Mouse (Mus musculus) large intestine, adult 2 months (tissue): ENCODE data around the gene Ttc28. TPM values are rescaled to one million over a fixed set of nuclear protein-coding genes. Genes with fewer than 3 reads are reported as not detected.
"Not testable (repeated sequence)": the region's sequence is repeated elsewhere in the genome, so short reads cannot be mapped to it uniquely, and the experiment has no call there.

Experiments
- DNase-seq: peaks from one replicate; pipeline ENCODE4 v3.0.0-alpha.2; 2012; ENCODE audit warnings: low read depth, low spot score
- WGBS: fragments of 180-500 bp; shearing (Covaris S2); methylation state at CpG from one replicate; pipeline ENCODE4 v1.1.7; 2018; 5-methylcytosine and 5-hydroxymethylcytosine counted together
- polyA plus RNA-seq: library from polyadenylated mRNA; depleted of rRNA; stranded (reverse); fragments of >200 nt; gene quantifications from 2 replicates; pipeline ENCODE4 v1.2.3, GENCODE M21; 2012

Gene Ttc28
- polyA plus RNA-seq, 1 experiment, result 1.1 TPM

DNA sequence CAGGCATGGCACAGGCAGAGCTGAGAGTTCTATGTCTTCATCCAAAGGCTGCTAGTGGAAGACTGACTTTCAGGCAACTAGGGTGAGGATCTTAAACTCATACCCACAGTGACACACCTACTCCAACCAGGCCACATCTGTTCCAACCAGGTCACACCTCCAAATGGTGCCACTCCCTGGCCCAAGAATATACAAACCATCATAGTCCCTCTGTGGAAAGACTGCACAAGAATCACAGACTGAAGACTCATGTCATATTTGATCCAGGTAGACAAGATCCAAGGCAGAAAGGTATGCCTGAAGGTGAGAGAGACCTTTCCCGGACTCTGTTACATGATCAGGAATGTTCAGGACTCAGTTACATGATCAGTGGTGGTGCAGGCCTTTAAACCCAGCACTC, 1.1 kb upstream of the Ttc28 start:
- 100% methylated on average over 1 of the region's 1 CpGs for WGBS

DNA sequence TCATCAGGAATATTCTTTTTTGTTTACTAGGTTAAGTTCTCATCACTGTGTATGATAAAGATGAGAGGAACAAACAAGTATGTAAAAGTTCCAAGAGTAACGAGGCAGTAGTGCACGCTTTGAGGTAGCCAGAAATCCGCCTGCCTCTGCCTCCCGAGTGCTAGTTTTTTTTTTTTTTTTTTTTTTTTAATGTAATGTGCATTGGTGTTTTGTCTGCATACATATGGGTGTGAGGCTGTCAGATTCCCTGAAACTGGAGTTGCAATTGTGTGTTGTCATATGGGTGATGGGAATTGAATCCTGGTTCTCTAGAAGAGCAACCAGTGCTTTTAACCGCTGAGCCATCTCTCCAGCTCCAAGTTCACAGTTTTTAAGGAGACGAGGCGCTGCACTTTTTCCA, 561 bp upstream of the Ttc28 start:
- WGBS, result 73% methylated on average over 7 of the region's 7 CpGs
- no peak for DNase-seq

More for the DNA sequence above, 1.1 kb upstream of the Ttc28 start:
- DNase-seq, result not testable (repeated sequence)

DNA sequence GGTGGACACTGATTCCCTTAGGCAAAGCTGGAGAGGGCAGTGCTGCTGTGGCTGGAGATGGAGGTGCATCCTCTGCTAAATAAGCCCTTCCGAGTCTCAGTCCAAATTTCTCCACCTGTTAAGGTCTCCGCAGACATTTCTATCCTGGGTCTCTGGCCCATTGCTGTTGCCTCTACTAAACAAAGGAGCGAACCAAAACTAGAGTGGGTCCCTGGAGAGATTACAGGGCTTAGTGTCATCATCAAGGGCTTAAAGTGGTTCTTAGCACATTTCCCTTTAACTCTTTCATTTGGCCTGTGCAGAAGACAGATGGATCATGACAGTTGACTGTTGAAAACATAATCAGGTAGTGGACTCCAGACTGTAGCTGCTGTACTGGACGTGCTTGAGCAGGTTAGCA, 9.0 kb downstream of the Ttc28 start:
- WGBS, result 83% methylated on average over 4 of the region's 4 CpGs
- no peak for DNase-seq

DNA sequence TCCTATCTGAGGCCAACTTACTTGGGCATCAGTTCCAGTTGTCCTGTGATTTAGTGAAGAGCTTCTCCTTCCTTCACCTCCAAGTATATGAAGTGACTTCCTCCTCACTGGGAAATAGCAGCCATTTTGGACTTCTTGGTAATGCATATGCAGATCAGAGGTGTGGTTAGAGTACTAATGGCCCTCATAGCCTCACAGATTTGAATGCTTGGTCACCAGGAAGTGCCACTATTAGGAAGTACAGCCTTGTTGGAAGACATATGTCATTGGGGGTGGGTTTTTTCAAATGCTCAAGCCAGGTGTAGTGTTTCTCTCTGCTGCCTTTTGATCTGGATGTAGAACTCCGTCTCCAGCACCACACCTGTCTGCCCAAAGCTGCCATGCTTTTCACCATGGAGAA, 10.3 kb downstream of the Ttc28 start:
- DNase-seq, result no peak
- WGBS, result 74% methylated on average over 1 of the region's 1 CpGs

DNA sequence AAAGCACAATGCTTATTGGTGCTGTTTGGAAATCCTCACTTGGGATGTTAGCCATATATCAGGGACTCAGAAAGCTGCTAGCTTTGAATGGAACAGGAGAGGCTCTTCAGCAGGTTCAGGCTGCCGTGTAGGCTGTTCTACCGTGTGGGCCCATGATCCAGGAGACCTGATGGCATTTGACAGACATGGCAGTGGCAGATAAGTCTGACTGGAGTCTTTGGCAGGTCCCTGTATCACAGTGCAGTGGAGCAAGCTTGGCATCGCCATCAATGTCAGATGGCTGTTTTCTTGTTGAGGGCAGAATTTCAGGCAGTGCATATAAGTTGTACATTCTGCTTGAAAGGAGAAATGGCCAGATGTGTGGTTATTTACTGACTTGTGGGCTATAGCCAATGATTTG, 11.0 kb downstream of the Ttc28 start:
- 91% methylated on average over 3 of the region's 3 CpGs for WGBS
- DNase-seq, result no peak

DNA sequence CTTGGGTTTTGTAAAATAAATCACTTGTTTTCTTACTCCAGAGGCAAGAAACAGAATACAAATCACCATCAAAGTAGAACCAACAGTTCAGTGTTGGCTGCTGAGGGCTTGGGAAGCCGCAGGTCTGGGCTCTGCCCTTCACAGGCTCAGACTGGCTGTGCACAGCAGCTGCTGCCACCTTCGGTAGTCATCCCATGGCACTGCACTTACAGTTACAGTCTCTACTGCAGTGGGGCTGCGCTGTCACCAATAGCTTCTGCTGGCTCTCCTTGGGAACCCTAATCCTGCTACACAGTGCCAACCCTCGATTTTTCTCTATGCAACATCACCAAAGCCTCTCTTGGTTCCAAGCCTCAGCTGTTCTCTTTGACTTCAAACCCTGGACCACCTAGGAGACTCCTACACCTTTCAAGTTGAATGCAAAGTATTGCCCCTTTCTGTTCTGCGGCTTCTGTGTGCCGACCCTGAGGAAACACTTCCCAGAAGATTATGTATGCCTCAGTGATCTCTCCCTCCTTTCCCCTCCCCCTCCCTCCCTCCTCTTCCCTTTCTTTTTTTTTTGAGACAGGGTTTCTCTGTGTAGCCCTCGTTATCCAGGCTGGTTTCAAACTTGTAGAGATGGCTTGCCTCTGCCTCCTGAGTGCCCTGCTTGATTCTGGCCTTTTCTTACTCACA, 17.6 kb downstream of the Ttc28 start:
- 63% methylated on average over 7 of the region's 7 CpGs for WGBS
- no peak for DNase-seq

DNA sequence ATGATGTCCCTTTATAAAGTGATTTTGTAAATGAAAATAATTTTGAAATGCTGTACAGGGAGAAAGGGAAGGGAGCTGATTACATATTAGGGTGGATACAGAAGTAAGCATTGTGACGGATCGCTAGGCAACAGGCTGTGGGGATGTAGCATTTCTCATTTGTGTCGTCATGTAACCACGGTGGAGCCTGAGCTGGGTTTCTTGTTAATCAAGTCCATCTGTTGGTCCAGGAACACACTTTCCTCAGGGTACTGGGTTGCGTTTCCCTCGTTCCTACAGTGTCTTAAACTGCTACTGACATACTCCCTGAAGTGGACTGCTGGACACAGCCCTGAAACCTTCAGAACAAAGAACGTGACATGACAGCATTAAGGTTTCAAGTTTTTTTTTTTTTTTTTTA, 18.6 kb downstream of the Ttc28 start:
- 80% methylated on average over 7 of the region's 7 CpGs for WGBS
- no peak for DNase-seq

DNA sequence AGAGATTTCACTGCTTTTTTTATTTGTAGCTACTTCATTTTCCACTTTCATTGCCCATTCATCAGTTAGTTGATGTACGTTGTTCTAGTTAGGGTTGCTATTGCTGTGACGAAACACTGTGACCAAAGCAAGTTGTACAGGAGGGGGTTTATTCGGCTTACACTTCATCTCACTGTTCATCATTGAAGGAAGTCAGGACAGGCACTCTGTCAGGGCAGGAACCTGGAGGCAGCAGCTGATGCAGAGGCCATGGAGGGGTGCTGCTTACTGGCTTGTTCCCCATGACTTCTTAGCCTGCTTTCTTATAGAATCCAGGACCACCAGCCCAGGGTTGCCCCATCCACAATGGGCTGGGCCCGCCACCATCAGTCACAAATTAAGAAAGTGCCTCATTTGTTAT, 19.2 kb downstream of the Ttc28 start:
- no peak for DNase-seq
- WGBS, result 87% methylated on average over 4 of the region's 4 CpGs

DNA sequence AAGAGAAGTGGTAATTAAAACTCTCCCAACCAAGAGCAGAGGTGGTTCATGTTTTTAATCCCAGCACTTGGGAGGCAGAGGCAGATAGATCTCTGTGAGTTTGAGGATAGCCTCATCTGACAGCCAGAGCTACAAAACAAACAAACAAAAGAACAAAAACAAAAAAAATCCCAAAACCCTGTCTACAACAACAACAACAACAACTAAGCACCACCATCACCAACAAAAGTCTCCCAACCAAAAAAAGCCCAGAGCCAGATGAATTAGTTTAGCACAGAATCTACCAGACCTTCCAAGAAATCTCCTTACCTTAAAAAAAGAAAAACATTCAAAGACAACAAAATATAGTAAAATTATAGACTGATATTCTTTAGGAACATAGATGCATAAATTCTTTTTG, 20.7 kb downstream of the Ttc28 start:
- no peak for DNase-seq

DNA sequence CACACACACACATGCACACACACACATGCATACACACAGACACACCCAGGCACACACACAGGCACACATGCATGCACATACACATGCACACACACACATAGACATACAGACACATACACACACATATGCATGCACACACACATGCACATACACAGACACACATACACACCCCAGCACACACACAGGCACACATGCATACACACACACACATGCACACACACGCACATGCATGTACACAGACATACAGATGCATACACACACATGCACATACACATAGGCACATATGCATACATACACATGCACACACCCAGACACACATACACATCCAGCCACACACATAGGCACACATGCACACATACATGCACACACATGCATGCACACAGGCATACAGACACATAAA, 27.1 kb downstream of the Ttc28 start:
- DNase-seq, result no peak
- WGBS, result 92% methylated on average over 1 of the region's 1 CpGs

DNA sequence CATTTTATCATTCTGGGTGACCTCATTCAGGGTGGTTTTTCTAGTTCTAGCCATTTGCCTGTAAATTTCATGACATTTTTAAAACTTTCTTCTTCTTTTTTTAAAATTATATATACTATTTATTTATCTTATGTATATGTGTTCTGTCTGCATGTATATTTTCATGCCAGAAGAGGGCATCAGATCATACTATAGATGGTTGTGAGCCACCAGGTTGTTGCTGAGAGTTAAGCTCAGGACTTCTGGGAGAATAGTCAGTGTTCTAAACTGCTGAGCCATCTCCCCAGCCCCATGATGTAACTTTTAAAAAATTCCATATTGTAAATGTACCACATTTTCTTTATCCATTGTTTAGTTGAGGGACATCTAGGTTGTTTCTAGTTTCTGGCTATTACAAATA, 29.3 kb downstream of the Ttc28 start:
- DNase-seq, result no peak

DNA sequence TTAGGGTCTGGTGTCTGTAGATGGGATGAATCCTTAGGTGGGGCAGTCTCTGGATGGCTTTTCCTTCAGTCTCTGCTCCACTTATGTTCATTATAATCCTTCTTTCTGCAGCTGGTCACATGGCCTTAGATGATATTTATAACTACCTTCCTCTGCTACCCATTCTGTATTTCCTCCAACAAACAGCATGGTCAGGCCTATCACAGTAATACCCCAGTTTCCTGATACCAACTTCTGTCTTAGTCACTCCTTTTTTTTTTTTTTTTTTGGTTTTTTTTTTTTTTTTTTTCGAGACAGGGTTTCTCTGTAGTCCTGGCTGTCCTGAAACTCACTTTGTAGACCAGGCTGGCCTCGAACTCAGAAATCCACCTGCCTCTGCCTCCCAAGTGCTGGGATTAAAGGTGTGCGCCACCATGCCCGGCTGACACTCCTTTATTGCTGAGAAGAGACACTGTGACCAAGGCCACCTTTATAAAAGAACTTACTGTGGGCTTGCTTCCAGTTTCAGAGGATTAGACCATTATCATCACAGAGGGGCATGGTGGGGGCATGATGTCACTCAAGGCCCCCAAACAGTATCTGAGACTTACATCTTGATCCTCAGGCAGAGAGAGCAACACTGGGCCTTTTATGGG, 30.5 kb downstream of the Ttc28 start:
- no peak for DNase-seq
- WGBS, result 69% methylated on average over 4 of the region's 4 CpGs

DNA sequence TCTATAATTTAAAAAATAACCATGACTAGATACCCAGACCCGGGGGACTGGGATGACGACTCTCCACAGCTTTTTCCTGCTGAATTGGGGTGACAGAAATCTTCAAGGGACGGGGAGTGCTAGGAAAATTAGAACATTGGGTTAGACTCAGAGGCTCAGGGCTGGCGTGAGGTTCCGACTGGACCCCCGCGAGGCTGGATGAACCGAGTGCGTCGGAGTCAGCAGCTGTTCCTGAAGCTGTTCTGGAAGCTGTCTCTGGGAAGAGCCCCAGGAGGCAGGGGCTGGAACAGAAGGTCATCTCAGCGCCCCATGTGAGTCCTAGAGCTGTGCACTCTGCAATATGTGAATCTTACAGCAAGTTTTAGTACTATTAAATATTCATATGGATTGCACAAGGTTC, 35.3 kb downstream of the Ttc28 start:
- no peak for DNase-seq
- 79% methylated on average over 11 of the region's 11 CpGs for WGBS

DNA sequence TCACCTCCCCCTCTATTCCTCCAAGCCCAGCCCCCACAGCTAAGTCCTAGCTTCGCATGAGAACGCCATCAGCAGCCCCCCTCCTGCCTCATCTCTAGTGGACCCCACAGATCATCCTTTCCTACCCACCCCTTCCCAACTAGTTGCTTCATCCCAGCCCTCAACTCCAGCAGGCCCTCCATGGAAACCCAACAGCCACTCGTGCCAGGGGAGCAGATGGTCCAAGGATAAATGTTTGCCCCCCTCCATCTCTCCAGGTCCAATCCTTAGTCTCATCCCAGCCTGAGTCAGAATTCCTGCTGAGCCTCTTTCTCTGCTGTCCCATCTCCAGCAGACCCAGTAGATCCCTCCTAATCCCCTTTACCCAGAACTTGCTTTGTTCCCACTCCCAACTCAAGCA, 36.6 kb downstream of the Ttc28 start:
- 87% methylated on average over 3 of the region's 3 CpGs for WGBS
- no peak for DNase-seq

DNA sequence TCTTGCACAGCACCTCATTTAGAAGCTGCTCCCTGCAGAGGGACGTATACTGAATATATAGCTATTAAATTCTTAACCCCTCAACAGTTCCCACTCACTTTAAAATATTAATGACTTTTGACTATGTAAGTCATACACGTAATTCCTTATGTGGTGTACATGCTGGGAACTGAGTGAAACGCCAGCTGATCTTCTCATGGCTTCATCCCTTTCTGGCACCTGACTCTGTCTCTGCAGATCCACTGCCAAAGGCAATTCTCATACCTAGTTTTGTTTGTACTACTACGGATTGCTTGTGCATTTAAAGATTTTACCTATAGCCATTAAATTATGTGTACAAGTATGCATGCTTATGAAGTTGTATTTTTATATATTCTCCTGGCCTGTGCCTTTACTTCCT, 39.9 kb downstream of the Ttc28 start:
- WGBS, result 82% methylated on average over 4 of the region's 4 CpGs
- no peak for DNase-seq

DNA sequence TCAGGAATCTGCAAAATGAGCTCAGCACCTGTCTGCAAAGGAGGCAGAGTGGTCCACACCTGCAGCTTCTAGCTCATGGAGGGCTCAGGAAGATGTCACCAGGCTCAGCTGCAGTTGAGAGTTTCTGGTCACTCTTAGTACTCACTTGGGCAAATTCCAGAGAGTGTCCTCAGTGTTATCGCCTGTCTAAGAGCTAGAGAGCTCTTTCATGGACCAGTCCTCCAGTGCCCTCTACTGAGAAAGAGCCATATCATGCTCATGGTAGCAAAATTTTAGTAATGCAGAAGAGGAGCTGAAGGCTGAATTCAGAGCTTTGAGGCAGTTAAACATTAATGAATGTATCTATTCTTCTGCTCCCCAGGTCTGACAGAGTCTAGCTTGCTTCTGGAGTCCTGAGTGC, 43.7 kb downstream of the Ttc28 start:
- WGBS, result 7% methylated on average over 1 of the region's 1 CpGs
- DNase-seq, result no peak

DNA sequence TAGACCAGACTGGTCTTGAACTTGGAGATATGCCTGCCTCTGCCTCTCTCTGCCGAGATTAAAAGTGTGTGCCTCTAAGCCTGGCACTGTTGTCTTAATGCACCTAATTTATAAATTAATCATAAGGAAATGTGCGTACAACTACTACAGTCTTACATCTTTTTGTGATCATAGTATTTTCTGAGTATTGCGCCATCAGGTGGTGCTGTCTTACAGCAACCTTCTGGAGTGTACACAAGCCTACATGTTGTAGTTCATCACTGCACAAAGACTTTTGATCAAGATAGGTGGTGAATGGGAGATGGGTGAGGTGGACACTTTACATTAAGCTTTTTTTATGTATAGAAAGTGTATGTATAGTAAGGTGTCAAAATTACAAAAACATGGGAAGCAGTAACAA, 45.0 kb downstream of the Ttc28 start:
- WGBS, result 93% methylated on average over 3 of the region's 3 CpGs
- DNase-seq, result no peak

DNA sequence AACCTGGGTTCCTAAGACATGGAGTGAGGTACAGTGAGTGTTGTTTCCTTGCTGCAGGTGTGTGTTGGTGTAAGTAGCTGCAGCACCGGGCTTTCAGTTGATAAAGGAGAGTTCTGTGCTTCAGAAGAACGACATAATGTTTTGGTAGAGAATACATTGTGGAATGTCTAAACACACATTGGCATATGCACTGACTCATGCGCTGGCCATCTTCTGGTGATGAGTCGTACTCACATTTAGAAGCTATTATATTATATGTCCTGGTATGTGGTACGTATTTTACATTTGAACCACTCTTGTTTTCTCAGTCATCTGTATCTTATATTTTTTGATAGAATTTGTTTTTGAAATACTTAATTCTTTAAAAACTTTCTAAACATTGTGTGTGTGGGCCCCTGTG, 46.2 kb downstream of the Ttc28 start:
- WGBS, result 69% methylated on average over 5 of the region's 5 CpGs
- no peak for DNase-seq

DNA sequence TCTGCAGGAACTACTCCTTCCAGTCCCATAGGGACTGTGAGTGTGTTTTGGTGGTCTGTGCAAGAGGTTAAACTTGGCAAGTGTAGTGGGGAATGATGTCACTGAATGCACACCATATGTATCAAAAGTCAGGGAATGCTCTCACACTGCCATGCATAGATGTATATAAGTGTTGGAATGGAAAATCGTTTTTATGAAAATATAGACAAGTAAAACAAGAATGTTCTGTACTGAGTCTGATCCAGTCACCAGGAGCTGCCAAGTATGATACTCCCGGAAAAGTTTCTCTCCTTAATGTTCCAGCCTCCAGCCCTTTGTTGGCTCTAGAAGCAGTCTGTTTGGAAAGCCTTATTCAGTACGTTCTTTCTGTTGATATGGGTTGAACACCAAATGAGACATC, 48.7 kb downstream of the Ttc28 start:
- no peak for DNase-seq
- 49% methylated on average over 3 of the region's 3 CpGs for WGBS

DNA sequence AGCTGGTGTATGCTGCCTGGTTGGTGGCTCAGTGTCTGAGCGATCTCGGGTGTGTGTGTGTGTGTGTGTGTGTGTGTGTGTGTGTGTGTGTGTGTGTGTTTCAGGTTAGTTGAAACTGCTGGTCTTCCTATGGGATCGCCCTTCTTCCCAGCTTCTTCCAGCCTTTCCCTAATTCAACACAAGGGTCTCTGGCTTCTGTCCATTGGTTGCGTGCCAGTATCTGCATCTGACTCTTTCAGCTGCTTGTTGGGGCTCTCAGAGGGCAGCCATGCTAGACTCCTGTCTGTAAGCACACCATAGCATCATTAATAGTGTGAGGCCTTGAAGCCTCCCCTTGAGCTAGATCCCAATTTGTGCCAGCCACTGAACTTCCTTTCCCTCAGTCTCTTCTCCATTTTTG, 49.7 kb downstream of the Ttc28 start:
- 71% methylated on average over 4 of the region's 4 CpGs for WGBS

DNA sequence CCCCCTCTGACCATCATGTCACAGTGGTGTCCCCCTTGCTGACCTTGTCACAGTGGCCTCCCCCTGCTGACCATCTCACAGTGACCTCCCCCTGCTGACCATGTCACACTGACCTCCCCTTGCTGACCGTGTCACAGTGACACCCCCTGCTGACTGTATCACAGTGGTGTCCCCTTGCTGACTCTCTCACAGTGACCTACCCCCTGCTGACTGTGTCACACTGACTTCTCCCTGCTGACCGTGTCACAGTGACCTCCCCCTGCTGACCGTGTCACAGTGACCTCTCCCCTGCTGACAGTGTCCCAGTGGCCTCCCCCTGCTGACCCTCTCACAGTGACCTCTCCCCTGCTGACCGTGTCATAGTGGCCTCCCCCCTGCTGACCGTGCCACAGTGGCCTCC, 57.0 kb downstream of the Ttc28 start:
- WGBS, result 63% methylated on average over 5 of the region's 5 CpGs
- no peak for DNase-seq

More for the DNA sequence above, 49.7 kb downstream of the Ttc28 start:
- DNase-seq, result no peak

DNA sequence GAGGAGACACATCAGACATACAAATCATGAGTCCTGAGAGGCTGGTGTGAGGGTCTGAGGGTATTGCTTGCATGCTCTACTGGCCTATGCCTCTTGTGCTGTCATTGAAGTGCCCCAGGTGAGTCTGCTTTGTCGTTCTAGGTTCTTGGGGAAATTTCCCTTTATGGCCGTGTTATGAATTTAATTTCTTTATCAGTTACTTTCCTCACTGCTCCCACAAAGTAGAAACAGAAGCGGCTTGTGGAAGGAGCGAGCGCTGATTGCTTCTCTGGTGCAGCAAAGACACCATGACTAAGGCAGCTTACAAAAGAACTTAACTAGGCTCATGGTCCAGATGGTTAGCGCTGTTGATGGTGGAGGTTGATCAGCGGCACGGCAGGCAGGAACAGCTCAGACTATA, 64.7 kb downstream of the Ttc28 start:
- no peak for DNase-seq
- whole genome bisulfite sequencing, result 88% methylated on average over 8 of the region's 8 CpGs
